Mouse (Mus musculus) brain, adult 2 months (tissue): ENCODE results near the gene Ak2.
A peak's percentile ranks its signal among the peaks of the same experiment; 100 is the strongest.

Experiments
- DNase-seq: peaks from one replicate; pipeline ENCODE4 v3.0.0; 2011; ENCODE audit warnings: low read depth, low spot score

Ak2 gene

DNA sequence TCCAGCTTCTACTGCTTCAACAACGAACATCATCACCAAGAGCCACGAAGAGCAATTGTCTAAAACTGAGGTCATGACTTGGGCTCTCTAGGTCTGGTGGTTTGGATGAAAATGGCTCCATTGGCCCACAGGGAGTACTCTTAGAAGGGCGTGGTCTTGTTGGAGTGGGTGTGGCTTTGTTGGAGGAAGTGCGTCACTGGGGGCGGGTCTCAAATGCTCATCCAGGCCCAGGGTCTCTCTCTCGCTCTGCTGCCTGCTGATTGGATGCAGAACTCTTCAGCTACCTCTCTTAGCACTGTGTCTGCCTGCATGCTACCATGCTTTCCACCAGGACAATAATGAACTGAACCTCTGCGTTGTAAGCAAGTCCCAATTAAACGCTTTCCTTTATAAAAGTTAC lies 17.1 kb upstream of the Ak2 start:
- DNase-seq = no peak

DNA sequence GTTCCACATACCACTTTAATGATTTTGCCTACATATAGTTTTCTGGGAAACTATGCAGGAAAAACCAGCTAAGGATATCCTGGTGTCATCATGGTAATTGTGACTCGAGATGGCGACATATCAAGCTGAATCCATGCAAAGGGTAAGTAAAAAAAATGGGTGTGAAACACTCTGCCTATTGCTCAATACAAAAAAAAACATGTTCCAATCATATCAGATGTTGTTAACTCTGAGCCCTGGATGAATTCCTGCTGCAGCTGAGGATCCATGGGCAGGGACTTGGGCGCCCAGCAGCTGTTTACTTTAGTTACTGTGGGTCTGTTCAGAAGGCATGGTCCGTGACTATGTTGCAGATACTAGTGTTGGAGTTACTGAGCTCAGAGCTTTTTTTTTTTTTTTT lies 15.2 kb upstream of the Ak2 start:
- no peak for DNase-seq

DNA sequence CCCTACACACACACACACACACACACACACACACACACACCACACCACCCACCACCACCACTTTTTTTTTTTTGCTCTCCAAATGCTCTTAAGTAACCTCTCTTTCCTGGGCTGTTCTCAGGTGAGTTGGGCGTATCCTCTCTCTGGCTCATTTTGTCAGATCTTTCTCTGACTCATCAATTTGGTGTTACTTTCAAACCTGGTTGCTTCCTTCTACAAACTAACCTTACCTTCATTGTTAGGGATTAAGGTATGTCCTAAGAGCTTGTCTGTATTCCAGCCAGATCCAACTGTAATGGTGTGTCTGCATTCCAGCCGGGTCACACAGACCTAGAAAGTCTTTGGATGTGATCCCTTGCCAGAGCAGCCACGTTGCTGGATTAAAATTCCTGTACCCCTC lies 14.5 kb upstream of the Ak2 start:
- DNase-seq = no peak

DNA sequence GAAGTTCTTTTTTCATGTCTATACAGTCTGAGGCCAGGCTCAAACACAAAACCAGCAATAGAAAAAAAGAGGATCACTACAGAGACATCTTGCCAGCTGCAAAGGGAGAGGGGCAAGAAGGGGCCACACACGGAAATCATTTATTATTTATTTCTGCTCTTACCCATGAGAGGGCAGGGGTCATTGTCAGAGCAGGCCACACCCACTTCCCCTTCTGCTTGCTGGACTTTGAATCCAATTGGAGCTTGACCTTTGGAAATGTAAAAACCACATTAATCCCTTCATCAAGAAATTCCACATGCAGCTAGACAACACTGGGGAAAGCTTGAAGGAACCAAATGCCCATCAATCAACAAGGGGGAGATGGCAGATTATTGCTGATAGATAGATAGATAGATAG lies 13.1 kb upstream of the Ak2 start:
- no peak for DNase-seq

DNA sequence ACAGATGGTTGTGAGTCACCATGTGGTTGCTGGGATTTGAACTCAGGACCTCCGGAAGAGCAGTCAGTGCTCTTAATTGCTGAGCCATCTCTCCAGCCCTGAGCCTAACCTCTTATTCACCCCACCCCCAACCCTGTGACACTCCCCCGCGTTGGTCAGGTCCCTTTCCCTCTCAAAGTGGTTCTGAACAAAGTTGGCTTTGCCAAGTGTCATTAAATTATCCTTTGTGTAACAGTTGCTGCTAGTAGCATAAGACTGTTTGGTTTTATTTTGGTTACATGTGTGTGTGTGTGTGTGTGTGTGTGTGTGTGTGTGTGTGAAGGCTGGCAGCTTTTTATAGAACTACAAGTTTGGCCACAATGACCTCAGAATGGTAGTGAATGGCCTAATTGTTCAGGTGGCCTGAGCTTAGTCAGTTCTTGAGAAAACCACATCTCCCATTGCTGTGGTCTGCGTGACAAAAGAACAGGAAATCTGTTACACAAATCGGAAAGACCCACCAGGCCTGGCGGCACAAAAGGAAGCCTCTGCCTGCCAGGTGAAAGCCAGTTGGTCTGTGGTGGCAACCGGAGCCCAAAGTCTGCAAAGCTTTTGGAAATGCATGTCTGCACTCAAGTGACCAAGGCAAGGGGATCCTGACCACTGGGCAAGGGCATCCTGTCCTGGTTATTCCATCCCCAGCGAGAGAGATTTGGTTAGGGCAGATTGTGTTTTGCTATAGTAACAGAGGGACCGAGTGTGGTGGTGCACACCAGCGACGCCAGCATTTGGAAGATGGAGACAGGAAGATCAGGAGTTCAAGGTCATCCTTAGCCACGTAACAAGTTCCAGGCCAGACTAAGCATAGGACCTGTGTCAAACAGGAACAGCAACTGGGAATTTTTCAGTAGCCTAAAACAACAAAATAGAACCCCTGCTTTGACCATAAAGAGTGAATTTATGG lies 10.6 kb upstream of the Ak2 start:
- peak; percentile 20 for DNase-seq

DNA sequence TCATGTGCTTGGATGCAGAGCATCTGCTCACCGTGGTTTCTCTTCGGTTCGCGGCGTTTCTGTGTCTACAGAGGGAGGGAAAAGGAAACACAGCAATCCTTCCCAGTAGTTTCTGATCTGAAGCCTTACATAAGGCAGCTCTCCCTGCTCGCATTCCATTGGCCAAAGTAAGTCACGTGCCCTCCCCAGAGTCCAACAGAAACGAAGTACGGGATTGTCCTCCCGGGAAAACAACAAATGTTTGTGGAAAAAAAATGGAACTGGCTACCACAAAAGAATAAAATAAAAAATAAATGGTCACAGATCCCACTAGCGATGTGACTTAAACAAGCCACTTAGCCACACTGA lies 10.0 kb upstream of the Ak2 start:
- DNase-seq = peak; percentile 13

DNA sequence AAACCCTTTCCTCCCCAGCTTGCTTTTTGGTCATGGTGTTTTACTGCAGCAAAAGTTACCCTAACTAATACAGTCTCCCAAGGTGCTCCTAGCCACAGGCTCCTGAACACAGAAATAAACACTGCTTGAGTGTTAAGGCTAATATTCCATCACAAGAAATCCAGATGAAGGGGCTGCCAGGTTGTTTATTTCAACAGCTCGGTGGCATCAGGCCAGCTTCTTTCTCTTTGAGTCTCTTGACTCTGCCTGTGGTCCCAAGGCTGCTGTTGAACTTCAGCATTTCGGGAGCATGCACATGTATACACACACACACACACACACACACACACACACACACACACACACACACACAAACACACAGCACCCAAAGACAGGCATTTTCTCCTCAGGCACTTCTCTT lies 8.6 kb upstream of the Ak2 start:
- no peak for DNase-seq

DNA sequence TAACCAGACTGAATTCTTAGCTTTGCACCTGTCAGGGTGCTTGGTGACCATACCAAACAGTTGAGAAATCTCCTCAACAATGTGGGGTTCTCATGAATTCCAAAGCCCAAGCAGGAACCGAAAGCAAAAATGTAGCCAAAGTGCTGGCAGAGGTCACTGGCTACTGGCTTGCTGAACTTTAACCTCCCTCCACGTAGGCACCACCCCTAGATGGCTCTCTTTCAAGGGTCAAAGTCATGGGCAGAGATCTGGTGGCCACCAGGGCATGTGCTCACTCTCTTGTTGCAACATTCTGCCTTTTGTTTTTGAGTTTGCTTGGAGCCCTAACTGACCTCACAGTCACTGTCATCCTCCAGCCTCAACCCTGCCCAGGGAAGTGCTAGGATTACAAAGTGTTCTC lies 8.1 kb upstream of the Ak2 start:
- no peak for DNase-seq

DNA sequence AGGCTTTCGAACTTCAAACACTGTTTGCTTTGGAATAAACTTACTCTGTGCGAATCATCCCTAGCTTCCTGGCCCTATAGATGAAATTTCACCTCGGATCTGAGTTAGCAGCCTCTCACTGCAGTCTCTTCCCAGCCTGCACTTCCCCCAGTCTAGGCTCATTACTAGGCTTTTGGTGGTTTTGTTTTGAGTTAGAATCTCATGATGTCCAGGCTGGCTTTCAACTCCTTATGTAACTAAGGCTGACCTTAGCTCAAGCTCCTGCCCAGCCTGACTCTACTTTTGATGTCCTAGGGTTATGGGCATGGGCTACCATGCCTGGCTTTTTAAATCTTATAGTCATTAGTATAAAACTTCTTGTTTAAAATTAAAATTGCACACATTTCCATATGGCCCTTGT lies 7.2 kb upstream of the Ak2 start:
- no peak for DNase-seq

DNA sequence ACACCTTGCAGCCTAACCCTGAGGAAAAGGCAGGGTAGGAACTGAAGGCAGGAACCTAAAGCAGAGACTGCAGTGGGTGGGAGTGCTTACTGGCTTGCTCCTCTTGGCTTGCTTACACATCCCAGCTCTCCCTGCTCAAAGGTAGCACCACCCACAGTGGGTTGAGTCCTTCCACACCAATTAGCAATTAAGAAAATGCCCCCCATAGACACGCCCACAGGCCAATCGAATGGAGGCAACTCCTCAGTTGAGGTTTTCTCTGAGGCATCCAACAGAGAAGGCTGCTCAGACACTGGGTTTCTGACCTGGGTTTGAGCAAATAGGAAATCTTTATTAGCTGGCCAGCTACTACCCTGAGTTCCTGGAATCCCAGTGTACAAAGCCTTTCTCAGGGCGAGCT lies 2.8 kb upstream of the Ak2 start:
- DNase-seq = no peak

DNA sequence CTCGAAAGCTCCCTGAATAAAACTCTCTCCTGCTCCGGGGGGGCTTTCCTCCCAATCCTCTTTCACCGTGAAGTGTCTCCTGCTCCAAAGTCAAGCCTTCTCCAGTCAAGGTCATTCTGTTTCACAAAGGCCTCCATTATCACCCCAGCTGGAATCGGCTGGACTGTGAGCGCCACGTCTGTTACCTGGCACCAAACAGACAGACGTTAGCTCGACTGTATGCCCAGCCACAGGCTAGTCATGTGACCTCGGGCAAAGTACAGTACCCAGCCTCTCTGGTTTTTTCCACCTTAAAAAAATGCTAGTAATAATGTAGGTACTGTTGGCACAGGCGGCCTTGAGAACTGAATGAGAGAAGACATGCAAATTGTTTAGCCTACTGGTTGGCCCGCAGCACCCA lies 2.1 kb upstream of the Ak2 start:
- no peak for DNase-seq

DNA sequence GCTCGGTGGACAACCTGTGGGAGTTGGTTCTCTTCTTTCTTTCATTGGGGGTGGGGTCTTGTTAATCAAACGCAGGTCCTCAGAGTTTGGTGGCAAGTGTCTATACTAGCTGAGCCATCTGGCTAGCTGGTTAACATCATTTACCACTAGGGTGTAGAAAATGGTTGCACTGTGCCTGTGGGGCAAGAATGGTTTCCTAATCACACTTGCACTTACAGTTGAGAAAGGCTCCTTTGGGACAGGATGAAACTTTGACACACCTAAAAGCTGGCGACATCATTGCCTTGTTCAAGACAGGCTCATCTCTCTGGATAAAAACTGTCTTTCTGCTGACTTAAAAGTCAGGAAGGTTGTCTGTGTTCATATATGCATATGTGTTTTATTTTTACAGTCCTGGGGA lies 418 bp downstream of the Ak2 start:
- DNase-seq = no peak

DNA sequence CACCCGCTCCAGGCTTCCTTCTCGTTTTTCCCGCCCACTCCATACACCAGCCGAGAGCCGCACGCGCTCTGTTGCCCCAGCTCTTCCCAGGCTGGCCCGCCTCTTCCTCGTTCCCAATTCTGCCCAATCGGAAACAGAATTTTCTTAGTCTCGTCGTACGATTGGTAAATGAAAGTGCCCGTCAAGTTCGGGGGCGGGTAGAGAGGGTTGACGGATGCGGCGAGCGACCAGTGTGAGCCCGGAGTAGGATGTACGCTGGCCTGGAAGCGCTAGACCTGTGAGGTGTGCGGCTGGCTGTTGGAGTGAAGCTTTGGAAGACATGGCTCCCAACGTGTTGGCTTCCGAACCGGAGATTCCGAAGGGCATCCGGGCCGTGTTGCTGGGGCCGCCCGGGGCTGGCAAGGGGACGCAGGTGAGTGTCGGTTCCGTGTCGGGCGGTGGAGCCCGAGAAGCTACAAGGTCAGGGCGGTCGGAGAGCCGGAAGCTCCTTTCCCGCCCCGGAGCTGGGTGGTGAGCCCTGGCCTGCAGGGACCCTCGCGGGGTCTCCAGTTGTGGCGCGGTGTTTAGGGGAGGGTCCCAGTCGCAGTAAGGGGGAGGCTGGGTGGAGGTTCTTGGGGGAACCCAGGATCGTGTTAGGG lies 1.4 kb downstream of the Ak2 start:
- DNase-seq = peak; percentile 99

DNA sequence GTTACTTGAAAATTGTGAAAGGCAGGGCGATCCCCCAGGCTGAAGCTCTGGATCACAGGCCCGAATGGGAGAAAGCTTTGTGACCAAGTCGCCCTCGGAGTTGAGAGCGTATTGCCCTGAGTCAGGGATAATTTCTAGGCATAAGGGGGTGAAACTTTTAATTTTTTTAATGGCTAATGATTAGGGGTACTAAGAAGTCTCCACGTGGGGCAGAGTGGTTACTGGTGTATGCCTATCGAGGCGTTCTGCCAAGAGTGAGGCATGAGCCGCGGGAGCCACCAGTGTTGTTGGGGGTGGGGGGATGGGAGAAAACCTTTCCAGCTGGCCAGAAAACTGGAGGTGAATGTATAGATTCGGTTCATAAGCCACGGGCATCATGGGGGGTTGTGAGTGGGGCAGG lies 1.9 kb downstream of the Ak2 start:
- DNase-seq = peak; percentile 34

DNA sequence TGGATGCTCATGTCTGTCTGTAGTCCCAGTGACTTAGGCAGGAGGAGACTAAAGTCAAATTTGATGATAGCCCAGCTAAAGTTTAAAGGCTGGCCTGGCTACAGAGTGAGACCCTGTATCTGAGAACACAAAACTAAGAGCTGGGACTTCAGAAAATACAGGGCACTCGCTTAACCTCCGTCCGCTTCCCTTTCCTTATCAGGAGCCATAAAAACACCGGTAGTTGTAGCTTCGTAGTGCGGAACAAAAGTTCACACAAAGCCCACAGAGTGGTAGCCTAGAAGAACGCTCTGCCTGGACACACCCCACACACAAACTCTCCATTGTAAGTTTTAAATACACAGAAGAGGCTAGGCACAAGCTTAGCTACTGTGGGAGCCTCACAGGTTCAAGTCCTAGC lies 3.5 kb downstream of the Ak2 start:
- DNase-seq = no peak

DNA sequence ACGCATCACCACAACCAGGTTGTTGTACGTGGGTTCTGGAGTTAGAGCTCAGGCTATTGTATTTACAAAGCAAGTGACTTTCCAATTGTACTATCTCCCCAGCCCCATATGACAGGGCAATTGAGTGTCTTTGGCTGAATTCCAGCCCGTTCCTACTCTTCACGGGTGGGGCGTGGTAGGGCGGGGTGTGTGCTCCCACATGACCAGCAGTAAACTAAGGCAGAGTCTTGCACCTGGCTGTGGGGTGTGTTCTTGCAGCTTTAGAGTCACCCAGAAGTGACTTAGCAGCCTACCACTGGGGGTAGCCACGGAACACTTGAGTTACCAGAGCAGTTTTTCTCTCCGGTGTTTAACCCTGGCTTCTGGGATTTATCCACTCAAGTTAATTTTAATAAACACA lies 5.5 kb downstream of the Ak2 start:
- no peak for DNase-seq

DNA sequence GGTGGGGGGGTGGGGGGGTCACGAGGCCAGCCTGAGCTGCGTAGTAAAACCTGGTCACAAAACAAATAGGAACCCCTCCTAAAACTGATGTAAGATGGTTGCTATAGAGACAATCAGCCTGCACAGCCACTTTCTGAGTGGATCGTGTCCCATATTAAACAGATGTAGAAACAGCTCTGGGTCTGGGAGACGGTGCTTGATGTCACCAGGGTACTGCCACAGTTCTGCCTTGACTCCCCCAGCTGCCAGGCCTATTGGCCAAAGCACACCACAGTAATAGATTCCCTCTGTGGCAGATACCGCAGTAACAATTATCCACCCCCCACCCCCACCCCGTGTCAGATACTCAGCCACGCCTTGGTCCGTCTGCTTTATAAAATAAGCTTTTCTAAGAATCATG lies 6.6 kb downstream of the Ak2 start:
- no peak for DNase-seq

DNA sequence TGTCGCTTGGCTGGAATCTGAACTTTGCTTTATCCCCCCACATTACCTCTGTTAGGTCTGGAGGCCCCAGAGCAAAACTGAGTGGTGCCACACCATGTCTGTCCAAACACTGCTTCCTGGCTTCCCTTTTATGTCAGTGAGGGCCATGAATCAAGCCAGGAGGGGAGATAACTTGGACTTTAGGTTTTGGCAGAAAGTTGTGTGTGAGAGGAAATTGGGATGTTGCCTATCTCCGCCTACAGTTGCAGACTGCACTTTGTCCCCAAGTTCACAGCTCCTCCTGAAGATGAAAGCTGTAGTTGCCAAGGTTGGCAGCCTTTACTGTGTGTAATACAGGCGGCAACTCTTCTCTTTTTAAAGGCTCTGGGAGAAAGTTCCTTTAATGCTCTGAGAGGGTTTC lies 9.0 kb downstream of the Ak2 start:
- no peak for DNase-seq

DNA sequence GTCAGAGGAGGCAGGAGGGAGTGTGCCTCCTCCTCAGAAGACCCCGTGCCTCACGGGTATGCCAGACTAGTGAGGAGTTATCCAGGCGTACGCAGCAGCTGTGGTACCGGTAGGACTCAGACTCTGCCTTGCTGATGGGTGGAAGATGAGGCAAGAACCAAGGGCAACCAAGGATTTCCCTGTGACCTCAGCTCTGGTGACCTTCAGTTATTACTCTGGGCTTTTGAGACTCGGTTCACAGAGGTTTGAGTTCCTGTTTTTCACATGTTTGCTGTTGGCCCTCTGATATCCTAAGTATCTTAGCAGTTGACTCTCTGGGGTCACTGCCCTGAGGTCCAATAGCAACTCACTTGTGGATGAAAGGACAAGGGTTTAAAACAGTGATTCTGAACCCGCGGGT lies 12.0 kb downstream of the Ak2 start:
- DNase-seq = no peak

DNA sequence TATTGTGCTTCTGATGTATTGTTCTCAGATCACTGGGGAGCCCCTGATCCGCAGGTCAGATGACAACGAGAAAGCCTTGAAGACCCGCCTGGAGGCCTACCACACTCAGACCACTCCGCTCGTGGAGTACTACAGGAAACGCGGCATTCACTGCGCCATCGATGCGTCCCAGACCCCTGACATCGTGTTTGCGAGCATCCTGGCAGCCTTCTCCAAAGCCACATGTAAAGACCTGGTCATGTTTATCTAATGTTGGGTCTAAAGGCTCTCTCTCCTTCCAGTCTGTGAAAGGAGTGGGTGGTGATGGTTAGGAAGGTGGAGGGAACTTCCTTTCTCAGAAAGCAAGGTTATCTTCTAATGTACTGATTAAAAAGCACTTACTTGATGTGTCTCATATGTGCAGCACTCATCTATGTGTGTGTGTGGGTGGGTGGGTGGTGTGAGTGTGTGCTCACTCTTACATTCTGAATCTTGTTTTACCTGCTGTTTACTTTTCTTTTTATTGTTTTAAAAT lies 16.3 kb downstream of the Ak2 start:
- no peak for DNase-seq

DNA sequence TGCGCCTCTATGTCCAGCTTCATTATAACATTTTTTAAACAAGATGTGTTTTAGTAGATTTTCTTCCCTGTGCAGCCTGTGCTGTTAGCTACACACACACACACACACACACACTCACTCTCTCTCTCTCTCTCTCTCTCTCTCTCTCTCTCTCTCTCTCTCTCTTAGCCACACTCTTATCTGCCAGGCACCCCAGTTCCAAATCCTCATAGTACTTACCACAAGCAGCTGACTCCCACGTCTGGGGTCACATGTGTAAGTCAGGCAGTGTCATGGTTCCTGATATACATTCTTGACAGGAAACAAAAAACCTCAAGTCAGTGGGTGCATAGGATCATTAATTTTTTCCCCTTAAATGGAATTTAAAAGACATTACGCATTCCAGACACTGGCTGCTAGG lies 16.9 kb downstream of the Ak2 start:
- no peak for DNase-seq

DNA sequence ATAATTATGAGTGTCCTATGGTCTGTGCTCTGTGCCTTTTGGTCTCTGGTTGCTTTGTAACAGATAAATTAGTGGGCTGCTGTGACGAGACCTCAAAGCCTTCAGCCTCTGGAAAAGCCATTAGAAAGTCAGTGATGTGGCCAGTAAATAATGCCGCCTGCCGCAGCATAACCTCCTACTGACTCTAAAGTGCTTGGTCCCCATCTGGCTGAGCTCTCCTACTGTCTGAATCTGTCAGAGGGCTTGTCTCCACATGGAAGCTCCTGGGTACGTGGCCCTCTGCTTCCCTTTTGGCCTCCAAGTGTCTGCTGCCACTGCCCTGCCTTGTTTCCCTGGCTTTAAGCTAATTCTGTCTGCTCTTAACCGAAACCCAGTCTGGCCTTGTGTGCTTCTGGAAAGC lies 17.8 kb downstream of the Ak2 start:
- DNase-seq = no peak

DNA sequence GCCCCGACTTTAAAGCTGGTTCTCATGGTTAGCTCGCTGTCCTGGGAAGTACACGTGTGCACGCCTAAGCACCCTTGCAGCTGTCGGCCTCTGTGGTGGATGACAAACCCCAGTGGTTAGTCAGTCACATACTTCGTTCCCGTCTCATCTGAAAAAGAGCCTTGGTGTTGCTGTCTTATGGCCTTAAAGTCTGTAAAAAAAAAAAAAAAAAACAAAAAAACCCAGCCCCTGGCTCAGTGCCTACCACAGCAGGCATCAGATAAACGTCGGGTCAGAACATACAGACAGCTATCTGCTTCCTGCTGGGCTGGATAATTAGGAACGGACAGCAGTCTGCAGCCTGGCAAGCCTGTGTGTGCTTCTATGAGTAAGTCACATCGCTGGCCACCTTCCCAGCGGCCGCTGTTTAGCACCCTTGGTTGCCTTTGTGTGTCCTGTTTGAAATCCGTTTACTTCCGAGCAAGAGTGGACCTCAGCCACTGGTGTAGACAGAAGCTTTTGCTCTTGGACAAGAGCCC lies 19.9 kb downstream of the Ak2 start:
- DNase-seq = peak; percentile 81
